Mouse (Mus musculus) liver, embryonic 13.5 days (tissue): ENCODE data around the gene Abl2. TPM values are rescaled to one million over a fixed set of nuclear protein-coding genes. Genes with fewer than 3 reads are reported as not detected.

ENCODE experiments used
- ATAC-seq: fragments of 200-750 bp; cut with Nextera tagmentation; 2 replicates; pipeline ENCODE4 v1.8.0; 2017; ENCODE audit warnings: low read depth, mild to moderate bottlenecking, moderate number of reproducible peaks, moderate library complexity
- DNase-seq: peaks from one replicate; pipeline ENCODE4 v3.0.0; 2022
- H3K27ac ChIP-seq: fragments of 300-500 bp; sonication (generic); 2 replicates; pipeline ENCODE4 v1.5.1; 2015; ENCODE audit warnings: moderate library complexity, mild to moderate bottlenecking, inconsistent platforms
- H3K27me3 ChIP-seq: fragments of 300-500 bp; sonication (generic); 2 replicates; pipeline ENCODE4 v1.6.1; 2015; ENCODE audit warnings: mild to moderate bottlenecking, inconsistent platforms
- H3K36me3 ChIP-seq: fragments of 300-500 bp; sonication (generic); 2 replicates; pipeline ENCODE4 v1.6.1; 2015; ENCODE audit warnings: mild to moderate bottlenecking, inconsistent platforms
- H3K4me1 ChIP-seq: fragments of 300-500 bp; sonication (generic); replicated peaks from 2 replicates; pipeline ENCODE4 v1.6.1; 2015; ENCODE audit warnings: inconsistent platforms
- H3K4me2 ChIP-seq: fragments of 300-500 bp; sonication (generic); 2 replicates; pipeline ENCODE4 v1.6.1; 2015; ENCODE audit warnings: inconsistent platforms, mild to moderate bottlenecking, moderate library complexity
- H3K4me3 ChIP-seq: fragments of 300-500 bp; sonication (generic); replicated peaks from 2 replicates; pipeline ENCODE4 v1.5.1; 2015; ENCODE audit warnings: mild to moderate bottlenecking, inconsistent platforms
- H3K9ac ChIP-seq: fragments of 300-500 bp; sonication (generic); 2 replicates; pipeline ENCODE4 v1.6.1; 2015; ENCODE audit warnings: mild to moderate bottlenecking, inconsistent platforms
- H3K9me3 ChIP-seq: fragments of 300-500 bp; sonication (generic); replicated peaks from 2 replicates; pipeline ENCODE4 v1.6.1; 2016; ENCODE audit warnings: inconsistent platforms
- WGBS: fragments of 180-500 bp; shearing (Covaris S2); methylation state at CpG from one replicate; pipeline ENCODE4 v1.1.7; 2015; ENCODE audit not compliant: insufficient replicate concordance; 5-methylcytosine and 5-hydroxymethylcytosine counted together
- polyA plus RNA-seq: library from polyadenylated mRNA; unstranded; fragments of >200 nt; fragmentation: Nextera tagmentation; extraction: Ambion mirVana; gene quantifications from 2 replicates; pipeline ENCODE4 v1.2.1, GENCODE M21; 2015

Gene Abl2
- polyA plus RNA-seq, 1 experiment from 2014 or later: 1.5 TPM

DNA sequence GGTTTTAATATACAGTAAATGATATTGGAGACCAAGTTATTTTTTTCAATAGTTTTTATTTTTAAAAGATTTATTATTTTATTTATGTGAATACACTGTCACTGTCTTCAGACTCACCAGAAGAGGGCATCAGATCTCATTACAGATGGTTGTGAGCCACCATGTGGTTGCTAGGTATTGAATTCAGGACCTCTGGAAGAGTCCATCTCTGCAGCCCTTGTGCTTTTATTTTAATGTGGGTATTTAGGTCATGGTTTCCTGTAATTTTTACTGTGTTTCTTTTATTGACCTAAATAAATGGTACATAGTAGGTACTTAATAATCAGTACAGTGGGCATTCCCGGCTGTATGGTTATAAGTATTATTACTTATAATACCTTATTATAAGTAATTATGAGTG lies 56.1 kb downstream of the Abl2 start:
- DNase-seq: no peak

DNA sequence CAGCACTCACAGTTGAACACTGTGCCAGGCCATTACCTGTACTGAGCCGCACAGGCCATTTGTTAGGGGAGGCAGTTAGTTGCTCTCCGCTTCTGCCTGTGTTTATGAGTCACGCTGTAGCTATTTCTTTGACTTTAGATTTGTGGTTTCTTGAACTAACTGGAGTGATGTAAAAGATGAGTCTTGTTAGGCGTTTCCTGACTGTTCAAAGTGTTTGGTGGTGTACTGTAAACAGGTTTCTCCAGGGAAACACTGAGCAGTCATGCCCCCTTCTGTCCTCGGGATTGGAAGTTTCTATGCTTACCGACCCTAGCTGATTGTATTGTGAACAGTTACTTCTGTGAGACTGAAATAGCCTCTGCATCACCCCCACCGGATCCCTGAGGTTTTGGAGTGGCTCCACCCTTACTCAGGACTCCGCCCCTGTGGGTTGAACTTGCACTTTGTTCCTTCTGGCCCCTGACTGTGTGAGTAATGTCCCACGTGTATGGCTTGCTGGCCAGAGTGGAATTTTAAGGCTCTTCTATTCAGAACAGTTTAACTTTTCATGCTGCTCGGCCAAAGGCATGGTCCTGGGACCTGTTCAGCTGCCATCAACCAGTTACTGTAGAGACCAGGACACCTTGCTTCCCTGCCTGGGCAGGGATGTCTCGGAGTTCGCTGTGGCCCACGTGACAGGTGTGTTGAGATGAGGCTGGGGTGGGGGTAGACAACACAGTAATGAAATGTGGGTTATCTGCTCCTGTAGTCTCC lies 57.0 kb downstream of the Abl2 start:
- peak overlapping the region; percentile 66 for H3K9ac ChIP-seq
- ATAC-seq: peak; percentile 87
- H3K9me3 ChIP-seq: no peaks in the 10 kb centered on the region
- 3% methylated on average over 13 of the region's 13 CpGs for WGBS
- peak overlapping the region; percentile 62 for H3K4me3 ChIP-seq
- H3K27me3 ChIP-seq: no peaks in the 10 kb centered on the region
- peaks cover 68% of the 10 kb centered on the region for H3K4me1 ChIP-seq
- H3K27ac ChIP-seq: peak overlapping the region; percentile 62
- DNase-seq: peak; percentile 57
- no peaks in the 10 kb centered on the region for H3K36me3 ChIP-seq
- peak overlapping the region; percentile 87 for H3K4me2 ChIP-seq

More for the DNA sequence above, 56.1 kb downstream of the Abl2 start:
- Histone ChIP-seq H3K4me2 (no peak overlapping the region), H3K27me3 (no peaks in the 10 kb centered on the region), H3K36me3 (no peaks in the 10 kb centered on the region), H3K4me1 (peaks cover 68% of the 10 kb centered on the region), H3K9me3 (no peaks in the 10 kb centered on the region), H3K4me3 (no peak overlapping the region), H3K9ac (no peak overlapping the region), H3K27ac (peak overlapping the region; percentile 62; the same call in 1 of the 2 replicates)
- ATAC-seq: no peak
- 64% methylated on average over 1 of the region's 1 CpGs for WGBS

DNA sequence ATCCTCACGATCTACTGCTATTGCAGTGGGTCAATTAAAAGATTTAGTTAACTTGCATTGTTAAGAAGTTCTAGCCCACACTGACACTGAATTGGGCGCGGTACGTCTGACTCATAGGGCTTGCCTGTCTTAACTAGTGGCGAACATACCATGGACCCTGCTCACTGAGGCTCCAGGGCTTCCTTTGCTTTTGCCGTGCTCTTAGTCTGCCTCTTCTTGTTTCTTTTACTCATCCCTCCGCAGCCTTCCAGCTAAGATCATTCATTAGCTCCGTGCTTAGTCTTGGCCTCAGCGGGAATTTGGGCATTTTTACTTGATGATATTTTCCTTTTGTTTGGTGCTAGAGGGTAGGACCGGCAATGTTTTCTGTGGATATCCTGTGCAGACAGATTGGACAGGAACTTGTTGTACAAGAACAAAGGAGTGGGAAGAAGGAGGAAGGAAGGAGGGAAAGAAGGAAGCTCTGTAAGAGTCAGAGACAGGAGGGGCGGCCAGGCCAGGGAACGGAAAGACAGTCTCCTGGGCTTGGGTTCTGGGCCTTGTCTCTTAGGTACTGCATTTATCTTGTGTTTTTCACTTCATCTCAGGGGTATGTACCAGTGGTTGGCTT lies 58.5 kb downstream of the Abl2 start:
- H3K27me3 ChIP-seq: no peaks in the 10 kb centered on the region
- H3K36me3 ChIP-seq: 0 out of 2 replicates have a peak, but pooled peaks cover 1% of the 10 kb centered on the region
- WGBS: 13% methylated on average over 12 of the region's 12 CpGs
- H3K9me3 ChIP-seq: no peaks in the 10 kb centered on the region
- H3K9ac ChIP-seq: peak overlapping the region; percentile 59
- DNase-seq (no peak), ATAC-seq (peak; percentile 40; the same call in 1 of the 2 replicates)
- peak overlapping the region; percentile 40 for H3K4me3 ChIP-seq
- peaks cover 65% of the 10 kb centered on the region for H3K4me1 ChIP-seq
- H3K4me2 ChIP-seq: peak overlapping the region; percentile 58
- H3K27ac ChIP-seq: peak overlapping the region; percentile 64

DNA sequence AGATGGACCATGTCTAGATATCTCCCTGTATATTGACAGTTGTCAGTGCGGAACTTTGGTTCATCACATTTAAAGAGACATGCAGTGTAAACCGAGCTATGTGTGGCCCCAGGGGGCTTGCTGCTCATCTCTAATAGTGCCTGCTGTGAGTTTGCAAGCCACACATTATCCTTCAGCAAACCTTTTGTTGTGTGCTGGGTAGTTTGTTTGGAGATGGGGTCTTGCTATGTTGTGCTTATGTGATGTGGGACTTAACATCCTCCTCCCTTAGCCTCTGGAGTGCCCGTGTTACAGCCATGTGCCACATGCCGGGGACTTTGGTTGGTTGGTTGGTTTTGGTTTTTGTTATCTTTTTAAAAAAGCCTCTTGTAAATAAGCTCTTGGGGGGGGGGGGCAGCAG lies 59.2 kb downstream of the Abl2 start:
- H3K4me1 ChIP-seq: peaks cover 68% of the 10 kb centered on the region
- H3K4me3 ChIP-seq: peak overlapping the region; percentile 40; the same call in 1 of the 2 replicates
- H3K27me3 ChIP-seq: no peaks in the 10 kb centered on the region
- DNase-seq (no peak), ATAC-seq (no peak)
- H3K27ac ChIP-seq: no peak overlapping the region
- no peaks in the 10 kb centered on the region for H3K9me3 ChIP-seq
- 0 out of 2 replicates have a peak, but pooled peaks cover 6% of the 10 kb centered on the region for H3K36me3 ChIP-seq
- peak overlapping the region; percentile 48 for H3K9ac ChIP-seq
- WGBS: 30% methylated on average over 4 of the region's 4 CpGs
- peak overlapping the region; percentile 58 for H3K4me2 ChIP-seq

DNA sequence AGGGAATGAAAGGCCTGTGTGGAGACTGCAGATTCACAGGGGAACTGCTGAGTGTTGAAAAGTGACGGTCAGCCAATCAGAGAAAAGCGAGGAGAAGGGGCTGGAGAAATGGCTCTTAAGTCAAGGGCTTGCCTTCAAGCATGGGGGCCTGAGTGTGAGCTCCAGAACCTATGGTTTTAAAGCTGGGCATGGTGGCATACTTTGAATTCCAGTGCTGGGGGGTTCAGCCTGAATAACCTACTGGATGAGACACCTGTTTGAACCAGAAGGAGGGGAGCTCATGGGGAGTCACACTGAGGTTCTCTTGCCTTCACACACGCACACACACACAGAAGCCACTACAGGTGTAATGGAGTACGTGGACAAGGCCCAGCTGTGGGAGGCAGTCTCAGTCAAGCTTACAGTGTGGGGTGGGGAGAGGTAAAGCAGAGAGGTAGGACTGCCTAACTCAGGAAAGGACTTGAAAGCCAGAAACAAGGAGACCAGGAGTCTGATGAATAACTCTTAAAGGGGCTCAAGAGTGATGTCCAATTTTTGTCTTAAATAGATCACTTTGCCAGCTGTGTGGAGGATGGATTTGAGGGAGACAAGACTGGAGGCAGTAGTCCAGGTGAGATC lies 61.8 kb downstream of the Abl2 start:
- peaks cover 55% of the 10 kb centered on the region for H3K4me1 ChIP-seq
- H3K36me3 ChIP-seq: peaks cover 10% of the 10 kb centered on the region; the same call in 1 of the 2 replicates
- H3K9ac ChIP-seq: no peak overlapping the region
- ATAC-seq: no peak
- WGBS: 68% methylated on average over 4 of the region's 4 CpGs
- no peaks in the 10 kb centered on the region for H3K27me3 ChIP-seq
- DNase-seq: no peak
- H3K4me3 ChIP-seq: no peak overlapping the region
- no peak overlapping the region for H3K27ac ChIP-seq
- no peaks in the 10 kb centered on the region for H3K9me3 ChIP-seq
- no peak overlapping the region for H3K4me2 ChIP-seq

DNA sequence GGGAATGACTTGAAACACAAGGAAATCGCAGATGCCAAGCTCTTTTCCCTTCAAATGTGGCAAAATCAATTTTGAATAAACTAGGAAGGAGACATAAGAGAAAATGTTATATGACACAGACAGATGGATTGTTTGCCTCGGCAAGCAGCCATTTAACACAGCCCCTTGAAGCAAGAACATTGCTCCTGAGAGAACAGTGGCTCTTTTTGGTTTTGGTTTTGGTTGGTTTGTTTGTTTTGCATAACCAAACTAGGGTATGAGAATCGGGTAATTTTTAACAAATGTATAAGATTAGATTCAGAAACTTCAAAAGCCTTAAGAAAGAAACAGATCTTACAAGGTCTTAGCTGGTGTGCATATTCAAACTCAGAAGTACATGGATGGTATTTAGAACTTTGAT lies 62.4 kb downstream of the Abl2 start:
- no peak for ATAC-seq
- Histone ChIP-seq H3K36me3 (peaks cover 14% of the 10 kb centered on the region), H3K4me3 (no peak overlapping the region), H3K27me3 (no peaks in the 10 kb centered on the region), H3K9ac (no peak overlapping the region), H3K4me1 (peaks cover 52% of the 10 kb centered on the region), H3K4me2 (no peak overlapping the region), H3K27ac (no peak overlapping the region), H3K9me3 (no peaks in the 10 kb centered on the region)
- WGBS: 68% methylated on average over 3 of the region's 3 CpGs
- DNase-seq: no peak

DNA sequence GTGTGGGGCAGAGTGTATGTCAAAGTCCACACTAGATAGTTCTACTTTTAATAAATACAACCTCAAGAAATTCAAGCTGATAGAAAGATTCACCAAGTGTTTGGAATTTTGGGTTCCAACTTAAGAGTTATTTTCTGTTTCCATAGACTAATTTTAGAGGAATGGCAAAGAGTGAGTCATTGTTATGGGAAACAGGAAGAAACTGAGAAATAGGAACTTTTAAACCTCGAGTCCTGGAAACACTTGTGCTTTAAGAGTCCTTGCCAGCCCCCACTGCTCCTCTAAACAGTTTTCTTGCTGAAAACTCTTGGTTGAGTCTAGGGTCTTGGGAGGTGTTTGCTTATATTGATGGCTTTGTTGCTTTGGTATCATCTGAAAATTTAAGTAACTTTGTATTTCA lies 65.6 kb downstream of the Abl2 start:
- no peak for DNase-seq
- no peak overlapping the region for H3K4me3 ChIP-seq
- H3K27me3 ChIP-seq: no peaks in the 10 kb centered on the region
- ATAC-seq: no peak
- H3K27ac ChIP-seq: no peak overlapping the region
- peaks cover 24% of the 10 kb centered on the region for H3K4me1 ChIP-seq
- WGBS: 23% methylated on average over 1 of the region's 1 CpGs
- no peak overlapping the region for H3K4me2 ChIP-seq
- no peaks in the 10 kb centered on the region for H3K9me3 ChIP-seq
- H3K9ac ChIP-seq: no peak overlapping the region
- H3K36me3 ChIP-seq: peaks cover 21% of the 10 kb centered on the region

DNA sequence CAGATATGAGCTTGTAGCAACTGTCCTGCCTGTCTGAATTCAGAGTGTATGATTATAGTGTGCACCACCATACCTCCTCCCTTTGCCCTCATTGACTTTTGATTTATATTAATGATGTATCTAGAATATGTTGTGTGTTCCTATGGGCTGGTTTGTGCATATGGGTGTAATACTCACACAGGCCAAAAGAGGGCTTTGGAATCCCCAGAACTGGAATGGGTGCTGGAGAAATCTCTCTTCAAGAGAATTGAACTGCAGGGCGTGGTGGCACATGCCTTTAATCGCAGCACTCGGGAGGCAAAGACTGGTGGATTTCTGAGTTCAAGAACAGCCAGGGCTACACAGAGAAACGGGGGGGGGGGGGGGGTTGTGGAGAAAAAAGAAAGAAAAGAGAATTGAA lies 68.1 kb downstream of the Abl2 start:
- DNase-seq: no peak

DNA sequence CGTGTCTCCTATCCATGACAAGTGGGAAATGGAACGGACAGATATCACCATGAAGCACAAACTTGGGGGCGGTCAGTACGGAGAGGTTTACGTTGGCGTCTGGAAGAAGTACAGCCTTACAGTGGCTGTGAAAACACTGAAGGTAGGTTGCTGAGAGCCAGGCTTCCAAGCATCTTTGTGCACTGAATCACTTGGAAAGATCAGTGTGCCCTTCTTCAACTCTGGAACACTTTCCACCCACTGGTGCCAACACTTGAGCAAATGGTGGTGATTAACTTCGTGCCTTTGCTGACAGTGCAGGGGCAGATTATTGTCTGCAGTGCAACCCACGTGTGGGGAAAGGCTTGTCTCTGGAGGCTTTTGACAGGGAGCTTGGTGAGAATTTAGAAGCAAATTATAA lies 71.4 kb downstream of the Abl2 start:
- Histone ChIP-seq H3K4me1 (peaks cover 6% of the 10 kb centered on the region; the same call in 1 of the 2 replicates), H3K27me3 (no peaks in the 10 kb centered on the region), H3K27ac (no peak overlapping the region), H3K4me2 (no peak overlapping the region), H3K9me3 (0 out of 2 replicates have a peak, but pooled peaks cover 3% of the 10 kb centered on the region), H3K4me3 (no peak overlapping the region), H3K9ac (no peak overlapping the region), H3K36me3 (peaks cover 63% of the 10 kb centered on the region)
- 80% methylated on average over 8 of the region's 8 CpGs for WGBS
- ATAC-seq (no peak), DNase-seq (no peak)

More for the DNA sequence above, 68.1 kb downstream of the Abl2 start:
- no peak overlapping the region for H3K4me3 ChIP-seq
- ATAC-seq: no peak
- H3K36me3 ChIP-seq: peaks cover 43% of the 10 kb centered on the region
- no peaks in the 10 kb centered on the region for H3K27me3 ChIP-seq
- 0 out of 2 replicates have a peak, but pooled peaks cover 3% of the 10 kb centered on the region for H3K9me3 ChIP-seq
- no peak overlapping the region for H3K4me2 ChIP-seq
- H3K27ac ChIP-seq: no peak overlapping the region
- 66% methylated on average over 4 of the region's 4 CpGs for WGBS
- no peak overlapping the region for H3K9ac ChIP-seq
- H3K4me1 ChIP-seq: peaks cover 11% of the 10 kb centered on the region; the same call in 1 of the 2 replicates

DNA sequence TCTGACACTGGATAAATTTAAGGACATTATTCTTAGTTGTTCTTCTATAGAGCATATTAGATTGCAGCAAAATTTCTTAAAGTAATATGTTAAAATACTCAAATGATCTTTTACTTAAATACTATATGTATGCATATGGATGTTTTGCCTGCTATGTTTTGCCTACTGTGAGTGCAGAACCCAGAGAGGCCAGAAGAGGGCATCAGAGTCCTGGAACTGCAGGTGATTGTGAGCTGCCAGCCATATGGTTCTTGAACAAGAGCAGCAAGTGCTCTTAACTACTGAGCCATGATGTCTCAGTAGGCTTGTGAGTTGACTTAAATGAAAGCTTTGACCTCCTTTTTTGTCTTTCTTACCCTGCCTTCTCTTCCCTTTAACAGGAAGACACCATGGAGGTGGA lies 72.4 kb downstream of the Abl2 start:
- Histone ChIP-seq H3K36me3 (peaks cover 57% of the 10 kb centered on the region), H3K27ac (no peak overlapping the region), H3K9ac (no peak overlapping the region), H3K4me1 (no peaks in the 10 kb centered on the region), H3K4me2 (no peak overlapping the region), H3K27me3 (no peaks in the 10 kb centered on the region), H3K9me3 (0 out of 2 replicates have a peak, but pooled peaks cover 3% of the 10 kb centered on the region), H3K4me3 (no peak overlapping the region)
- ATAC-seq: no peak
- DNase-seq: no peak

DNA sequence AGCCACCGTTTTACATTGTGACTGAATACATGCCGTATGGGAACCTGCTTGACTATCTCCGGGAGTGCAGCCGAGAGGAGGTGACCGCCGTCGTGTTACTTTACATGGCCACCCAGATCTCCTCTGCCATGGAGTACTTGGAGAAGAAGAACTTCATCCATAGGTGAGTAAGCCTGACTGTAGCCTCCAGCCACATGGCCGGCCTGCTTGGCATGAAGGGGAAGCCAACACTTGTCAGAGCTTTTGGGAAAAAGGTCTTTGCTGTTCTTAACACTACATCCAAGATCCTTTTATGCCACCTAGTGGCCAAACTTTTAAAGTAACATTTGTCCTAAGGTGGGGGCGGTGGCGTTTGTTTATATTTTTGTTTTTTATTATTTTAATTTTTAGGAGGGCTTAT lies 74.5 kb downstream of the Abl2 start:
- Histone ChIP-seq H3K4me2 (no peak overlapping the region), H3K27ac (no peak overlapping the region), H3K36me3 (peaks cover 59% of the 10 kb centered on the region), H3K4me3 (no peak overlapping the region), H3K9ac (no peak overlapping the region), H3K4me1 (no peaks in the 10 kb centered on the region), H3K27me3 (no peaks in the 10 kb centered on the region), H3K9me3 (0 out of 2 replicates have a peak, but pooled peaks cover 3% of the 10 kb centered on the region)
- ATAC-seq (no peak), DNase-seq (no peak)
- 77% methylated on average over 10 of the region's 10 CpGs for WGBS
